ENCODE assay signal across 13 mouse cellular contexts in genomic region chr1:74393697-74394096, GRCm38 (mm10). TPM values are rescaled to one million over a fixed set of nuclear protein-coding genes. Genes with fewer than 3 reads are reported as not detected.
DNase-seq lines count a peak whose midpoint lies in the region; ATAC-seq lines count a peak whose summit lies in the region.
"Had no signal": no experiment of that assay in that cellular context is flagged by ENCODE, and none has a peak within 500 bp of the region (broad histone marks: within the 10 kb centered on the region; RNA-seq: fewer than 3 reads in every experiment).

No protein-coding gene starts in this region.

- 88% methylated on average over 9 of the region's 9 CpGs for WGBS in hindbrain, embryonic 13.5 days
- WGBS in hindbrain, embryonic 16.5 days: 94% methylated on average over 9 of the region's 9 CpGs
- WGBS in embryonic facial prominence, embryonic 14.5 days: 85% methylated on average over 8 of the region's 9 CpGs
- 91% methylated on average over 9 of the region's 9 CpGs for WGBS in liver, embryonic 13.5 days (ENCODE audit: insufficient replicate concordance)

- DNase-seq in embryonic facial prominence, embryonic 14.5 days (ENCODE audit: low spot score): no peak
- DNase-seq in liver, embryonic 13.5 days: no peak
- no peak for DNase-seq in urinary bladder, postnatal 10 days (ENCODE audit: low spot score)
- no peak for DNase-seq in cerebellum, postnatal 10 days
- DNase-seq: adrenal gland, adult 2 months; cerebellum, adult 11 months; kidney, adult 2 months had no signal

- peaks cover 83% of the 10 kb centered on the region for H3K4me1 ChIP-seq in erythroblast, embryonic 14.5 days (ENCODE audit: control insufficient read depth)
- H3K4me1 ChIP-seq in hindbrain, embryonic 13.5 days (replicated peaks): peaks cover 44% of the 10 kb centered on the region
- peaks cover 20% of the 10 kb centered on the region for H3K4me1 ChIP-seq in hindbrain, embryonic 16.5 days (ENCODE audit: control insufficient read depth, insufficient read depth, low read depth, low read length)
- H3K4me1 ChIP-seq in embryonic facial prominence, embryonic 14.5 days (ENCODE audit: control insufficient read depth, insufficient read depth, low read length): peaks cover 21% of the 10 kb centered on the region
- peaks cover 78% of the 10 kb centered on the region for H3K4me1 ChIP-seq in liver, embryonic 13.5 days (replicated peaks)

- H3K9me3 ChIP-seq in erythroblast, embryonic 14.5 days (ENCODE audit: control insufficient read depth, low read length): peaks cover 2% of the 10 kb centered on the region; the same call in 1 of the 2 replicates
- H3K9me3 ChIP-seq in hindbrain, embryonic 13.5 days: no peaks in the 10 kb centered on the region
- H3K9me3 ChIP-seq in hindbrain, embryonic 16.5 days (ENCODE audit: control insufficient read depth, low read length): no peaks in the 10 kb centered on the region
- H3K9me3 ChIP-seq in embryonic facial prominence, embryonic 14.5 days (ENCODE audit: control insufficient read depth, low read length): no peaks in the 10 kb centered on the region
- no peaks in the 10 kb centered on the region for H3K9me3 ChIP-seq in liver, embryonic 13.5 days (replicated peaks)
- H3K9me3 ChIP-seq: megakaryocyte, embryonic 14.5 days had no signal

- H3K4me2 ChIP-seq in hindbrain, embryonic 13.5 days: peak overlapping the region; percentile 96; the same call in 1 of the 2 replicates
- H3K4me2 ChIP-seq in hindbrain, embryonic 16.5 days (ENCODE audit: low read length): no peak overlapping the region
- peak overlapping the region; percentile 96 for H3K4me2 ChIP-seq in embryonic facial prominence, embryonic 14.5 days (ENCODE audit: low read depth, low read length)
- H3K4me2 ChIP-seq in liver, embryonic 13.5 days: peak overlapping the region; percentile 96

- H3K9ac ChIP-seq in hindbrain, embryonic 13.5 days: no peak overlapping the region
- H3K9ac ChIP-seq in hindbrain, embryonic 16.5 days (ENCODE audit: low read depth, low read length): no peak overlapping the region
- H3K9ac ChIP-seq in embryonic facial prominence, embryonic 14.5 days (ENCODE audit: low read depth, low read length): 0 out of 2 replicates have a peak overlapping the region, but pooled peaks have one; percentile 100
- H3K9ac ChIP-seq in liver, embryonic 13.5 days: peak overlapping the region; percentile 98

- peak overlapping the region; percentile 95 for H3K4me3 ChIP-seq in erythroblast, embryonic 14.5 days (replicated peaks)
- no peak overlapping the region for H3K4me3 ChIP-seq in hindbrain, embryonic 13.5 days
- H3K4me3 ChIP-seq in hindbrain, embryonic 16.5 days (ENCODE audit: low read length): no peak overlapping the region
- no peak overlapping the region for H3K4me3 ChIP-seq in embryonic facial prominence, embryonic 14.5 days (ENCODE audit: low read depth, low read length)
- peak overlapping the region; percentile 86 for H3K4me3 ChIP-seq in liver, embryonic 13.5 days (replicated peaks)

- no peak for ATAC-seq in erythroblast, adult 5-6 weeks (replicated peaks; ENCODE audit: low FRiP score, poor library complexity, severe bottlenecking)
- no peak for ATAC-seq in hindbrain, embryonic 13.5 days (ENCODE audit: low FRiP score)
- no peak for ATAC-seq in hindbrain, embryonic 16.5 days
- no peak for ATAC-seq in embryonic facial prominence, embryonic 14.5 days (ENCODE audit: low read depth)
- no peak for ATAC-seq in liver, embryonic 13.5 days (ENCODE audit: low read depth)

- no peaks in the 10 kb centered on the region for H3K27me3 ChIP-seq in erythroblast, embryonic 14.5 days (ENCODE audit: control insufficient read depth)
- peaks cover 22% of the 10 kb centered on the region for H3K27me3 ChIP-seq in hindbrain, embryonic 13.5 days
- peaks cover 4% of the 10 kb centered on the region; the same call in 1 of the 2 replicates for H3K27me3 ChIP-seq in hindbrain, embryonic 16.5 days (replicated peaks; ENCODE audit: control insufficient read depth, insufficient read depth, low read length)
- H3K27me3 ChIP-seq in embryonic facial prominence, embryonic 14.5 days (replicated peaks; ENCODE audit: control insufficient read depth, insufficient read depth, low read length): no peaks in the 10 kb centered on the region
- H3K27me3 ChIP-seq in liver, embryonic 13.5 days: no peaks in the 10 kb centered on the region
- H3K27me3 ChIP-seq: megakaryocyte, embryonic 14.5 days had no signal

- H3K36me3 ChIP-seq in erythroblast, embryonic 14.5 days (ENCODE audit: control insufficient read depth): peaks cover 38% of the 10 kb centered on the region
- H3K36me3 ChIP-seq in hindbrain, embryonic 13.5 days: peaks cover 18% of the 10 kb centered on the region
- H3K36me3 ChIP-seq in hindbrain, embryonic 16.5 days (ENCODE audit: control insufficient read depth, insufficient read depth, low read length): peaks cover 7% of the 10 kb centered on the region
- H3K36me3 ChIP-seq in embryonic facial prominence, embryonic 14.5 days (ENCODE audit: control insufficient read depth, insufficient read depth, low read length): peaks cover 21% of the 10 kb centered on the region
- H3K36me3 ChIP-seq in liver, embryonic 13.5 days: peaks cover 27% of the 10 kb centered on the region

- H3K27ac ChIP-seq in hindbrain, embryonic 13.5 days: no peak overlapping the region
- H3K27ac ChIP-seq in hindbrain, embryonic 16.5 days (ENCODE audit: low read depth, low read length): no peak overlapping the region
- no peak overlapping the region for H3K27ac ChIP-seq in embryonic facial prominence, embryonic 14.5 days (replicated peaks; ENCODE audit: low read depth, low read length)
- peak overlapping the region; percentile 97 for H3K27ac ChIP-seq in liver, embryonic 13.5 days

RNA-seq across cellular contexts. Expression of gene Ctdsp1, which starts 2.4 kb away (rescaled TPM):
- polyA plus RNA-seq in erythroblast, embryonic 14.5 days (2012): 33.4 and 34.3 TPM in 2 replicates
- 30.7 and 40.5 TPM in 2 replicates for total RNA-seq in erythroblast, adult 5-6 weeks (2015; ENCODE audit: low replicate concordance)
- 10.5 and 22.8 TPM in 2 replicates for total RNA-seq in erythroblast, adult 5-6 weeks (2017; ENCODE audit: low replicate concordance)
- 18.5 and 19.8 TPM in 2 replicates for polyA plus RNA-seq in hindbrain, embryonic 13.5 days (2015; fragmentation: Nextera tagmentation; extraction: Ambion mirVana)
- polyA plus RNA-seq in hindbrain, embryonic 16.5 days (2015; fragmentation: Nextera tagmentation; extraction: Ambion mirVana): 19.0 and 20.0 TPM in 2 replicates
- 83.7 and 92.8 TPM in 2 replicates for polyA plus RNA-seq in embryonic facial prominence, embryonic 14.5 days (2014; fragmentation: Nextera tagmentation; extraction: Ambion mirVana)
- polyA plus RNA-seq in liver, embryonic 13.5 days (2015; fragmentation: Nextera tagmentation; extraction: Ambion mirVana): 33.1 and 35.6 TPM in 2 replicates

RNA-seq across cellular contexts. Expression of gene Vil1, which starts 15.5 kb away (rescaled TPM):
- not detected in 2 replicates for polyA plus RNA-seq in erythroblast, embryonic 14.5 days (2012)
- not detected in 2 replicates for total RNA-seq in erythroblast, adult 5-6 weeks (2015; ENCODE audit: low replicate concordance)
- not detected in 2 replicates for total RNA-seq in erythroblast, adult 5-6 weeks (2017; ENCODE audit: low replicate concordance)
- 0.16 and 0.18 TPM in 2 replicates for polyA plus RNA-seq in hindbrain, embryonic 13.5 days (2015; fragmentation: Nextera tagmentation; extraction: Ambion mirVana)
- 0.19 and 0.22 TPM in 2 replicates for polyA plus RNA-seq in hindbrain, embryonic 16.5 days (2015; fragmentation: Nextera tagmentation; extraction: Ambion mirVana)
- 0.13 TPM in 1 of 2 replicates, not detected in the other for polyA plus RNA-seq in embryonic facial prominence, embryonic 14.5 days (2014; fragmentation: Nextera tagmentation; extraction: Ambion mirVana)
- 0.62 and 0.90 TPM in 2 replicates for polyA plus RNA-seq in liver, embryonic 13.5 days (2015; fragmentation: Nextera tagmentation; extraction: Ambion mirVana)

RNA-seq across cellular contexts. Expression of gene Slc11a1, which starts 18.7 kb away (rescaled TPM):
- polyA plus RNA-seq in erythroblast, embryonic 14.5 days (2012): 0.93 and 1.4 TPM in 2 replicates
- total RNA-seq in erythroblast, adult 5-6 weeks (2015; ENCODE audit: low replicate concordance): 20.2 and 37.0 TPM in 2 replicates
- 3.0 and 12.7 TPM in 2 replicates for total RNA-seq in erythroblast, adult 5-6 weeks (2017; ENCODE audit: low replicate concordance)
- 2.4 and 2.5 TPM in 2 replicates for polyA plus RNA-seq in hindbrain, embryonic 13.5 days (2015; fragmentation: Nextera tagmentation; extraction: Ambion mirVana)
- polyA plus RNA-seq in hindbrain, embryonic 16.5 days (2015; fragmentation: Nextera tagmentation; extraction: Ambion mirVana): 2.6 and 3.3 TPM in 2 replicates
- 5.6 and 5.7 TPM in 2 replicates for polyA plus RNA-seq in embryonic facial prominence, embryonic 14.5 days (2014; fragmentation: Nextera tagmentation; extraction: Ambion mirVana)
- polyA plus RNA-seq in liver, embryonic 13.5 days (2015; fragmentation: Nextera tagmentation; extraction: Ambion mirVana): 9.6 and 10.0 TPM in 2 replicates

RNA-seq across cellular contexts. Expression of gene Catip, which starts 31.8 kb away (rescaled TPM):
- not detected in 2 replicates for polyA plus RNA-seq in erythroblast, embryonic 14.5 days (2012)
- total RNA-seq in erythroblast, adult 5-6 weeks (2015; ENCODE audit: low replicate concordance): not detected in 2 replicates
- not detected in 2 replicates for total RNA-seq in erythroblast, adult 5-6 weeks (2017; ENCODE audit: low replicate concordance)
- 0.80 and 1.6 TPM in 2 replicates for polyA plus RNA-seq in hindbrain, embryonic 13.5 days (2015; fragmentation: Nextera tagmentation; extraction: Ambion mirVana)
- 2.2 and 2.8 TPM in 2 replicates for polyA plus RNA-seq in hindbrain, embryonic 16.5 days (2015; fragmentation: Nextera tagmentation; extraction: Ambion mirVana)
- polyA plus RNA-seq in embryonic facial prominence, embryonic 14.5 days (2014; fragmentation: Nextera tagmentation; extraction: Ambion mirVana): 0.43 and 0.95 TPM in 2 replicates
- 0.08 and 0.13 TPM in 2 replicates for polyA plus RNA-seq in liver, embryonic 13.5 days (2015; fragmentation: Nextera tagmentation; extraction: Ambion mirVana)
- polyA plus RNA-seq: C2C12 had no signal

Comparison
In these comparisons a context has a peak if more than half of its experiments do, and no peak if none do; other contexts are left out.
1. H3K4me3 ChIP-seq: peak in erythroblast, embryonic 14.5 days (single experiment) and liver, embryonic 13.5 days (single experiment); none in hindbrain, embryonic 13.5 days (single experiment), hindbrain, embryonic 16.5 days (single experiment) and embryonic facial prominence, embryonic 14.5 days (single experiment).
2. H3K9ac ChIP-seq: peak in embryonic facial prominence, embryonic 14.5 days (single experiment) and liver, embryonic 13.5 days (single experiment); none in hindbrain, embryonic 13.5 days (single experiment) and hindbrain, embryonic 16.5 days (single experiment).